Comparison of ENCODE assay signal across 47 mouse cellular contexts in genomic region chr10:21614520-21614919, GRCm38 (mm10). TPM values are rescaled to one million over a fixed set of nuclear protein-coding genes. Genes with fewer than 3 reads are reported as not detected.
"Had no signal": no experiment of that assay in that cellular context is flagged by ENCODE, and none has a peak within 500 bp of the region (broad histone marks: within the 10 kb centered on the region; RNA-seq: fewer than 3 reads in every experiment).

No protein-coding gene starts in this region.

- H3K27ac ChIP-seq: limb, embryonic 10.5 days; limb, embryonic 12.5 days; limb, embryonic 13.5 days; limb, embryonic 15.5 days; liver, embryonic 12.5 days; liver, embryonic 13.5 days; liver, embryonic 14.5 days; liver, embryonic 15.5 days; lung, embryonic 15.5 days; macrophage; midbrain, embryonic 10.5 days; midbrain, embryonic 12.5 days; midbrain, embryonic 13.5 days; midbrain, embryonic 15.5 days; neural tube, embryonic 12.5 days had no signal

- DNase-seq: left cerebral cortex, postnatal 4 days; liver; liver, embryonic 13.5 days; liver, postnatal 0 days; lung, adult 18-20 months; lung, adult 2 months; lung, embryonic 14.5 days; lung, postnatal 10 days; lung, postnatal 14 days; lung, postnatal 36 days; lung, postnatal 4 days; midbrain, embryonic 14.5 days had no signal

- ATAC-seq: liver, embryonic 12.5 days; liver, postnatal 0 days; lung, postnatal 0 days; midbrain, embryonic 13.5 days; midbrain, embryonic 15.5 days; midbrain, embryonic 16.5 days had no signal

- H3K4me3 ChIP-seq: limb, embryonic 10.5 days; limb, embryonic 12.5 days; limb, embryonic 13.5 days; limb, embryonic 15.5 days; liver, embryonic 12.5 days; liver, embryonic 13.5 days; liver, embryonic 15.5 days; lung, embryonic 15.5 days; megakaryocyte, embryonic 14.5 days; midbrain, embryonic 10.5 days; midbrain, embryonic 12.5 days; midbrain, embryonic 13.5 days; midbrain, embryonic 15.5 days; myocyte; neural tube, embryonic 12.5 days had no signal

RNA-seq across cellular contexts. Expression of gene 1700020N01Rik, which starts 21.6 kb away (rescaled TPM):
- total RNA-seq: left cerebral cortex, postnatal 10 days; left cerebral cortex, postnatal 14 days; left cerebral cortex, postnatal 25 days; left cerebral cortex, postnatal 36 days; left cerebral cortex, postnatal 4 days; liver, adult 2 months; megakaryocyte progenitor cell, adult 5-6 weeks; megakaryocyte, adult 5-6 weeks; megakaryocyte-erythroid progenitor cell, adult 5-6 weeks; midbrain, postnatal 0 days; monocyte, adult 5-6 weeks had no signal
- polyA plus RNA-seq: limb, embryonic 10.5 days; limb, embryonic 11.5 days; limb, embryonic 12.5 days; limb, embryonic 13.5 days; limb, embryonic 14.5 days; limb, embryonic 15.5 days; liver, adult 2 months; liver, embryonic 11.5 days; liver, embryonic 12.5 days; liver, embryonic 13.5 days; liver, embryonic 14.5 days; liver, embryonic 15.5 days; liver, embryonic 16.5 days; lung, adult 2 months; lung, embryonic 14.5 days; lung, embryonic 15.5 days; lung, embryonic 16.5 days; macrophage; midbrain, embryonic 10.5 days; midbrain, embryonic 11.5 days; midbrain, embryonic 12.5 days; midbrain, embryonic 13.5 days; midbrain, embryonic 14.5 days; midbrain, embryonic 15.5 days; midbrain, embryonic 16.5 days; midbrain, postnatal 0 days; myocyte; neural tube, embryonic 11.5 days; neural tube, embryonic 12.5 days had no signal
